Mouse (Mus musculus): ENCODE results near the gene Bpifb6. TPM values are rescaled to one million over a fixed set of nuclear protein-coding genes. Genes with fewer than 3 reads are reported as not detected.
A peak's percentile ranks its signal among the peaks of the same experiment; 100 is the strongest.

Gene Bpifb6
- polyA plus RNA-seq, 1 experiment from 2014 or later = not detected

DNA sequence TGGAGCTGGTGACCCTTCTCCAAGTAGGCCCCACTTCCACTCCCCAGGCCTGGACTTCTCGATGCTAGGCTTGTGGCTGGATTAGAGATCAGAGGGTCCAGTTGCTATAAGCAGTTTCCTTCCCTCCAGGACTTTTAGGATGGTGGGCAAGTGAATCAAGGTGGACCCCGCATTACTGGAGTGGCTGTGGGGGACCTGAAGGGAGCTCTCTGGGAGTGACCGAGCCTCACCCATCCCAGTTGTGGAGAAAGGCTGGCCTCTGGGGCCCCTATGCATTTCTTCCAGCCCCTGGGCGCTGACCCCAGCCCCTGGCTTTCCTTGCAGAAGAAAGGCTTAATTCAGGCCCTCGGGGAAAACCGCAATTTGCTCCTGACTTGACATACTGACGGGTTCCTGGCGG lies 17.7 kb downstream of the Bpifb6 start, which contains the start of gene Bpifb3:
Bpifb3 (plus strand) TSS at position 301 of the 400 bp plus-strand sequence.
- Histone ChIP-seq H3K9me3 (replicated peaks) (no peaks in the 10 kb centered on the region), H3K36me3 (no peaks in the 10 kb centered on the region), H3K4me3 (replicated peaks) (no peak within 1 kb of the TSS), H3K27ac (no peak within 1 kb of the TSS), H3K27me3 (no peaks in the 10 kb centered on the region), H3K9ac (no peak within 1 kb of the TSS), H3K4me1 (no peaks in the 10 kb centered on the region), H3K4me2 (no peak within 1 kb of the TSS)
- WGBS = 73% methylated on average over 8 of the region's 8 CpGs
- ATAC-seq (replicated peaks; ENCODE audit: low FRiP score) = no peak

DNA sequence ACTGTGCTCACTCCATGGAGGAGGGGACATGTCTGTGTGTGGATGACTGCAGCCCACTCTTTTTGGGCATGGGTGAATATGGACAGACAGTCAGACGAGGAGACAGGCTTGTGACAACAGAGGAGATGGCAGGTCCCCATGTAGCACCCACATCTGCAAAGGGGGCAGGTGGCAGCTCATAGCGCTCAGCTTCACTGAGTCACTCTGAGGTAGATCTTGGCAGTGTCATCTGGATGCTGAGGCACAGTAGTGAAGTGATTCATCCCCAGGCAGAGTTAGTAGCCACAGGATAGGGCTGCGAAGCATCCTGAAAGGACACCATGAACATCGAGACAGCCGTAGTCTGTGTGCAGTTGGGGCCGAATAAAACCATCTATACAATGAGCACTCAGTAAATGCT lies 21.1 kb downstream of the Bpifb6 start:
- H3K4me2 ChIP-seq = no peak overlapping the region
- no peak for ATAC-seq (replicated peaks; ENCODE audit: low FRiP score)
- H3K9ac ChIP-seq = no peak overlapping the region
- no peak overlapping the region for H3K27ac ChIP-seq
- no peak overlapping the region for H3K4me3 ChIP-seq (replicated peaks)
- 85% methylated on average over 6 of the region's 6 CpGs for WGBS
- no peaks in the 10 kb centered on the region for H3K27me3 ChIP-seq
- no peaks in the 10 kb centered on the region for H3K4me1 ChIP-seq
- no peaks in the 10 kb centered on the region for H3K9me3 ChIP-seq (replicated peaks)
- no peaks in the 10 kb centered on the region for H3K36me3 ChIP-seq

- Histone ChIP-seq H3K9me3 (replicated peaks) (no peaks in the 10 kb centered on the region), H3K4me2 (no peak overlapping the region), H3K36me3 (no peaks in the 10 kb centered on the region), H3K27ac (no peak overlapping the region), H3K4me3 (replicated peaks) (no peak overlapping the region), H3K9ac (no peak overlapping the region), H3K4me1 (no peaks in the 10 kb centered on the region), H3K27me3 (no peaks in the 10 kb centered on the region)
- 46% methylated on average over 3 of the region's 3 CpGs for WGBS
- no peak for ATAC-seq (replicated peaks; ENCODE audit: low FRiP score)
Measured at GRCm38 (mm10) chr2:153929871-153930413, 29.8 kb downstream of the Bpifb6 start.

DNA sequence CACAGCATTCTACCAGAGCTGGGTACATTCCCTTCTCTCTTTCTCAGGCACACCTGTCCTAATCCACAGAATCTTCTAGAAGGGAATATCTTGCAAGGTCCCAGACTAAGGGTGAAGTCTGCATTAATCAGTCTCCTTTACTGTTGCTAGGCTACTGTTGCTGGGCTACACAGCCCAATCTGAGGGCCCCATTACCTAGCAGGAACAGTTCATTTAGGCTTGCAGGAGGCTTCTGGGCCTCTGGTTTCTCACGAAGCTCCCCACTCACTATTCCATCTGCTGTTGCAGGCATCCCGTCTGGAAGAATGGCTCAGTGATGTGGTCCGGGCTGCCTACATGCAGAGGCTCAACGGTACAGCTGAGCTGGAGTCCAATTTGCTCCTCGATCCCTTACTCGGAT lies 30.9 kb downstream of the Bpifb6 start:
- Histone ChIP-seq H3K4me3 (replicated peaks) (no peak overlapping the region), H3K9me3 (replicated peaks) (no peaks in the 10 kb centered on the region), H3K9ac (no peak overlapping the region), H3K4me1 (no peaks in the 10 kb centered on the region), H3K4me2 (no peak overlapping the region), H3K27me3 (no peaks in the 10 kb centered on the region), H3K27ac (no peak overlapping the region), H3K36me3 (no peaks in the 10 kb centered on the region)
- no peak for ATAC-seq (replicated peaks; ENCODE audit: low FRiP score)
- WGBS = 80% methylated on average over 6 of the region's 6 CpGs

DNA sequence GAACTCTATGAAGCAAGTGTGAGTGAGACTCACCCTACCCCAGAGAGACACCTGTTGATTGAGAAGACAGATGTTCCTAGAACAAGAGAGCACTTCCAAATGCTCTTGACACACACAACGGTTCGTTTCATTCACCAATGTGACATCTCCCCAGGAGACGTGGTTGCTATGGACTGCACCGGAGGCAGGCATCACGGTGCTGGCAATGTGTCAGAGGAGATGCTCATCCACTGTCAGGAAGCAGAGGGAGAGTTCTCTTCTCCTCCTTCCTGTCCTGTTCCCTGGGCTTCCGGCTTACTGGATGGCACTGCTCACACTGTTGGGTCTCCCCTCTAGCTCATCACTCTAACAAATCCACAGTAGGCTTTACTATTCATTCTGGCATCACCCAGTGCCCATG lies 33.1 kb downstream of the Bpifb6 start:
- H3K27ac ChIP-seq = no peak overlapping the region
- no peak overlapping the region for H3K4me2 ChIP-seq
- ATAC-seq (replicated peaks; ENCODE audit: low FRiP score) = no peak
- no peaks in the 10 kb centered on the region for H3K4me1 ChIP-seq
- 84% methylated on average over 6 of the region's 6 CpGs for WGBS
- no peaks in the 10 kb centered on the region for H3K36me3 ChIP-seq
- no peaks in the 10 kb centered on the region for H3K27me3 ChIP-seq
- no peak overlapping the region for H3K9ac ChIP-seq
- H3K9me3 ChIP-seq (replicated peaks) = no peaks in the 10 kb centered on the region
- no peak overlapping the region for H3K4me3 ChIP-seq (replicated peaks)

- WGBS = 89% methylated on average over 6 of the region's 6 CpGs
- H3K27ac ChIP-seq = no peak overlapping the region
- H3K9ac ChIP-seq = no peak overlapping the region
- H3K4me1 ChIP-seq = no peaks in the 10 kb centered on the region
- H3K36me3 ChIP-seq = no peaks in the 10 kb centered on the region
- H3K4me2 ChIP-seq = no peak overlapping the region
- no peak overlapping the region for H3K4me3 ChIP-seq (replicated peaks)
- no peaks in the 10 kb centered on the region for H3K9me3 ChIP-seq (replicated peaks)
- ATAC-seq (replicated peaks; ENCODE audit: low FRiP score) = no peak
- no peaks in the 10 kb centered on the region for H3K27me3 ChIP-seq
Measured at GRCm38 (mm10) chr2:153935348-153935747, 35.2 kb downstream of the Bpifb6 start.

DNA sequence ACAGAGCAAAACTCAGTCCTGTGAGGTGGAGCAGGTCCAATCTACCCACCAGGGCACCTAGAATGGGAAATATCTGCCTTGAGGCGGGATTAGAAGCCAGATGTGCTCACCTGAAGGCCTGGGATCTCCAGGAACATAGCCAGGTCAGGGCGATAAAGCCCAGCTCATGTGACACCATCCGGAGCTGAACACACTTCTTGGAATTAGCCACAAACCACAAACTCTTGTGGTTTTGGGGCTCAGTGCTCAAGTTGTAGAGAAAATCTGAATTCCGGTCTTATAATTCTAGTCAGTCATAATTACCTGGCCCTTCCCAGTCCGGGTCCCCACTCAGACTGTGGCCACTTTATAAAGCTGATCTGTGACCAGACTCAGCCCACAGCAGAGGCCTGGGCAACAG lies 37.7 kb downstream of the Bpifb6 start, which contains the start of gene Bpifb4:
Bpifb4 (plus strand) TSS at position 370 of the 400 bp plus-strand sequence.
- H3K9me3 ChIP-seq (replicated peaks) = no peaks in the 10 kb centered on the region
- H3K4me2 ChIP-seq = no peak within 1 kb of the TSS
- H3K4me3 ChIP-seq (replicated peaks) = no peak within 1 kb of the TSS
- H3K9ac ChIP-seq = no peak within 1 kb of the TSS
- H3K4me1 ChIP-seq = no peaks in the 10 kb centered on the region
- no peak for ATAC-seq (replicated peaks; ENCODE audit: low FRiP score)
- WGBS = 84% methylated on average over 5 of the region's 5 CpGs
- H3K27ac ChIP-seq = no peak within 1 kb of the TSS
- H3K27me3 ChIP-seq = no peaks in the 10 kb centered on the region
- no peaks in the 10 kb centered on the region for H3K36me3 ChIP-seq

- no peaks in the 10 kb centered on the region for H3K4me1 ChIP-seq
- WGBS = 34% methylated on average over 3 of the region's 3 CpGs
- no peak for ATAC-seq (replicated peaks; ENCODE audit: low FRiP score)
Measured at GRCm38 (mm10) chr2:153943537-153943936, 43.3 kb downstream of the Bpifb6 start.

DNA sequence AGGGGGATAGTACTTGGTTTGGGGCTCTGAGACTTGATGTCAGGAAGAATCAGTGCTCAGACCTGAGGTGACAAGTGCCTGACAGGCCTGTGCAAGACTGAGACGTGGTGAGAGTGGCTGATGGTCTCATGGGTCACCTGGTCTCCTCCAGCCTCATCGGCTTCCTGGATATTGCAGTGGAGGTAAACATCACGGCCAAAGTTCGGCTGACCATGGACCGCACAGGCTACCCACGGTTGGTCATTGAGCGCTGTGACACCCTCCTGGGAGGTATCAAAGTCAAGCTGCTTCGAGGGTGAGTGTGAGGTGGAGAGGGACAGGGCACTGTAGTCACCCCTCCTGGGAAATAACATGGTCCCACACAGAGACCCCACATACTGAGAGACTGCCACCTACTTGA lies 44.4 kb downstream of the Bpifb6 start:
- no peak overlapping the region for H3K9ac ChIP-seq
- H3K27ac ChIP-seq = no peak overlapping the region
- no peaks in the 10 kb centered on the region for H3K27me3 ChIP-seq
- no peak overlapping the region for H3K4me2 ChIP-seq
- ATAC-seq (replicated peaks; ENCODE audit: low FRiP score) = no peak
- H3K4me1 ChIP-seq = no peaks in the 10 kb centered on the region
- no peaks in the 10 kb centered on the region for H3K36me3 ChIP-seq
- WGBS = 81% methylated on average over 8 of the region's 8 CpGs
- H3K4me3 ChIP-seq (replicated peaks) = no peak overlapping the region
- H3K9me3 ChIP-seq (replicated peaks) = no peaks in the 10 kb centered on the region

More at GRCm38 (mm10) chr2:153943537-153943936, 43.3 kb downstream of the Bpifb6 start:
- H3K36me3 ChIP-seq = no peaks in the 10 kb centered on the region
- no peak overlapping the region for H3K4me3 ChIP-seq (replicated peaks)
- H3K27me3 ChIP-seq = no peaks in the 10 kb centered on the region
- no peak overlapping the region for H3K27ac ChIP-seq
- no peak overlapping the region for H3K4me2 ChIP-seq
- H3K9me3 ChIP-seq (replicated peaks) = no peaks in the 10 kb centered on the region
- H3K9ac ChIP-seq = no peak overlapping the region

DNA sequence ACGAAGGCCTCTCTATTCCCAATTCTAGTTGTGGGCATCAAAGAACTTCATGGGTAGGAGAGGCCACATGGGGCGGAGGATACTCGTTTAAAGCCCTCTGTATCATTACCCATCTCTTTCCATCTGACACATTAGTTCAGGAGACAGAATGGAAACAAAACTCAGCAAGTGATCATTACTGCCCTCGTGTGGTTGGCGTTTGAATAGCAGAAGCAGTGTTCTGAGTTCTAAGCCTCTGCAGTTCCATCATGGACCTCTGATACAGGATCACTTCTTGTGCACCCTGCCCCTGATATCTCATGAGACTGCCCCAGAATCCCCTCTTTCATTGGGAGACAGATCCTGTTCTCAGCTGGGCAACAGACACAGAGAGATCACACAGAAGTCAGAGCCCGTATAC lies 52.7 kb downstream of the Bpifb6 start:
- ATAC-seq (replicated peaks; ENCODE audit: low FRiP score) = no peak

DNA sequence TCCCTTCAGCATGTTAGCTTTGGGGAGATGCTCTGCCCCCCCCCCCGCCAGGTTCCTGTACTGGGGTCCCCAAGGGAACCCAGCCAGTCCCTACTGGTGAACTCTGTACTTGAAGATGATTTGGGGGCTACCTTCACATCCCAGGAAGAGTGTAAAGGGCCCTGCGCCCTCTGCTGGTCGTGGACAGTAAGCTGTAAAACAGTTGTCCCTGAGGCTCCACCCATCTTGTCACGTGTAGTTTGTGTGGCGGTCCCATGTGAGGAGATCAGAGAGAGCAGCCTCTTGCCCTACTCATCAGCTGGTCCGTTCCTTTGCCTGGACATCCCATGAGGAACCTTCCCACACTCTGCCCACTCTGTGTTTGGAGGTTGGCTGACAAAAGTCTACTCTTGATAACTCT lies 53.6 kb downstream of the Bpifb6 start:
- WGBS = 10% methylated on average over 6 of the region's 6 CpGs
- no peaks in the 10 kb centered on the region for H3K9me3 ChIP-seq (replicated peaks)
- ATAC-seq (replicated peaks; ENCODE audit: low FRiP score) = peak; percentile 60
- no peaks in the 10 kb centered on the region for H3K36me3 ChIP-seq
- no peaks in the 10 kb centered on the region for H3K4me1 ChIP-seq
- peak overlapping the region; percentile 46; the same call in 1 of the 2 replicates for H3K4me2 ChIP-seq
- H3K27ac ChIP-seq = no peak overlapping the region
- H3K27me3 ChIP-seq = no peaks in the 10 kb centered on the region
- H3K9ac ChIP-seq = no peak overlapping the region
- H3K4me3 ChIP-seq (replicated peaks) = no peak overlapping the region

More for the DNA sequence above, 52.7 kb downstream of the Bpifb6 start:
- no peaks in the 10 kb centered on the region for H3K36me3 ChIP-seq
- WGBS = 31% methylated on average over 6 of the region's 6 CpGs
- no peak overlapping the region for H3K27ac ChIP-seq
- H3K9me3 ChIP-seq (replicated peaks) = no peaks in the 10 kb centered on the region
- H3K27me3 ChIP-seq = no peaks in the 10 kb centered on the region
- H3K4me1 ChIP-seq = no peaks in the 10 kb centered on the region
- H3K4me2 ChIP-seq = no peak overlapping the region
- H3K4me3 ChIP-seq (replicated peaks) = no peak overlapping the region
- no peak overlapping the region for H3K9ac ChIP-seq

Measured in kidney, embryonic 15.5 days (tissue).